Mouse (Mus musculus) embryo, embryonic 9.5 days (tissue): ENCODE data around the gene Arhgef19.

Source experiments
- DNase-seq: peaks from one replicate; pipeline ENCODE4 v3.0.0-alpha.2; 2017; ENCODE audit errors: extremely low spot score

The Arhgef19 gene

DNA sequence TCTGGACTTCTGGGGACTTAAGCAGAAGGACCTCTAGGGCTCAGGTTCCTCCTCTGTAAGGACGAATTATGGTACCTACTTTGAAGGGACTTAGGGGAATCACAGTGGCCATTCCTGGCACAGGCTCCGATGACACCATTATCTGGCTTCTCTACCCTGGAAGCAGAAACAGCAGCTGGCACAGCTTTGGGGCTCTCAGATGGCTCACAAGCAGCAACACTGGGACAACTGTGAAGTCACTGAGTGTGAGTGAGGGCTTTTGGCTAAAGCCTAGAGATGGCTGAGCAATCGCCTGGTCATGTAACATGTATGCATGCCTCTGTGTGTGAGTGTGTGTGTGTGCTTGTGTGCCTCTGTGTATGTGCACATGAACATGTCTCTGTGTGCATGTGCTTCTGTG is 2.4 kb upstream of the Arhgef19 start:
- DNase-seq: no peak

DNA sequence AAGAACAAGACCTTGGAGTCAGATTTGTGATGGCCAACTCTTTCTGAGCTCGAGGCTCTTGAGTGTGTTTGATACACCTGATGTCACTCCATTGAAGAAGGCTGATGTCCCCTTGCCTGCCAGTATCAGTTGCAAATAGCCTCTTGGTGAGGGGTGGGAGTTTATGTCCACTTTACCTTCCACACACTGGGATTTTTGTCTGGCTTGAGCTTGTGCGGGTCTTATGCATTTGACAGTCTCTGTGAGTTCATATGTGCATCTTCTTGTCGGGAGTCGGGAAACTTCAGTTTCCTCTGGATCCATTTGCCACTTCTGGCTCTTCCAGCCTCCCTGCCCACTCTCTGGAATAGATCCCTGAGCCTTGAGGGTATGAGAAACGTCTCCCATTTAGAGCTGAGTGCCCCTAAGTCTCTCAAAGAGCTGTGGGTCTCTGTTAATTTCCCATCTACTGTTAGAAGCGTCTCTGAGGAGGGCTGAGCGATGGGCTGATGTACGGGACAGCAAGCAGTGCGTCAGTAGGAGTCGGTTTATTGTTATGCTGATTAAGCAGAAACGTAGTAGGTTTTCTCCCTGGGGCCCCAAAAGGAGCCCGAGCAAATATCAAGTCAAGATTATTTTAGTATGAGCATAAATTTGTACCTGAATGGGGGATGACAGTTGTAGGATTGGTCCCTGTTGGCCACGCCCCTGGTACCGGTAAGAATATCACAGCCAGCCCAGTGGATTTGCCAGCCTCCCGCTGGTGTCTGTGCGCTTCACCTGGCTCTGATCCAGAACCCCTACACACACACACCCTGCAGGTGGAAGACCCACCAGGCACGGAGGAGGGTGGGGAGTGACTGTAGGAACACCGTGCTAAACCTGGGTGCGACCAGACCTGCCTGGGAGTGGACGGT is 559 bp upstream of the Arhgef19 start:
- no peak for DNase-seq

- peak; percentile 61 for DNase-seq
These were observed 1.3 kb downstream of the Arhgef19 start for GRCm38 (mm10) chr4:141240617-141241016.

- no peak for DNase-seq
These were observed 2.6 kb downstream of the Arhgef19 start for GRCm38 (mm10) chr4:141241861-141242260.

GRCm38 (mm10) chr4:141242651-141243241 is 3.4 kb downstream of the Arhgef19 start:
- DNase-seq: peak; percentile 39

GRCm38 (mm10) chr4:141243636-141244035 is 4.3 kb downstream of the Arhgef19 start:
- no peak for DNase-seq

DNA sequence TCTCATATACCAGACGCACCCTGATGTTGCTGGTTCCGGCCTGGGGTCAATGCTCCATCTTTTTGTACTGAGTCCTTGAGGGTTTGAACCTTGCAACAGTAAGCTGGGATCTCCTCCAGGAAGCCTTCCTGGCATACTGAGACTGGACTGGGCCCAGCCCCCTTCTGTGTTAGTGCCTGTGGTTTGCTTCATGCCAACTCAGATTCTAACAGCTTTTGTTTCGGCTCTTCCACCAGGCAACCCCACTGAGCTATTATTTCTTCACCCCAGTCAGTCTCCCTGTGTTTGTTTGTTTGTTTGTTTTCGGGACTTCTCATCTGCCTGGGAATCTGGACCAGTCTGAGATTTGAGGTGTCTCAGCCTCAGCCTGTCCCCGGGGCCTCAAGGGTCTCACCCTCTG is 5.1 kb downstream of the Arhgef19 start:
- DNase-seq: no peak

GRCm38 (mm10) chr4:141244931-141245425 is 5.7 kb downstream of the Arhgef19 start:
- no peak for DNase-seq

DNA sequence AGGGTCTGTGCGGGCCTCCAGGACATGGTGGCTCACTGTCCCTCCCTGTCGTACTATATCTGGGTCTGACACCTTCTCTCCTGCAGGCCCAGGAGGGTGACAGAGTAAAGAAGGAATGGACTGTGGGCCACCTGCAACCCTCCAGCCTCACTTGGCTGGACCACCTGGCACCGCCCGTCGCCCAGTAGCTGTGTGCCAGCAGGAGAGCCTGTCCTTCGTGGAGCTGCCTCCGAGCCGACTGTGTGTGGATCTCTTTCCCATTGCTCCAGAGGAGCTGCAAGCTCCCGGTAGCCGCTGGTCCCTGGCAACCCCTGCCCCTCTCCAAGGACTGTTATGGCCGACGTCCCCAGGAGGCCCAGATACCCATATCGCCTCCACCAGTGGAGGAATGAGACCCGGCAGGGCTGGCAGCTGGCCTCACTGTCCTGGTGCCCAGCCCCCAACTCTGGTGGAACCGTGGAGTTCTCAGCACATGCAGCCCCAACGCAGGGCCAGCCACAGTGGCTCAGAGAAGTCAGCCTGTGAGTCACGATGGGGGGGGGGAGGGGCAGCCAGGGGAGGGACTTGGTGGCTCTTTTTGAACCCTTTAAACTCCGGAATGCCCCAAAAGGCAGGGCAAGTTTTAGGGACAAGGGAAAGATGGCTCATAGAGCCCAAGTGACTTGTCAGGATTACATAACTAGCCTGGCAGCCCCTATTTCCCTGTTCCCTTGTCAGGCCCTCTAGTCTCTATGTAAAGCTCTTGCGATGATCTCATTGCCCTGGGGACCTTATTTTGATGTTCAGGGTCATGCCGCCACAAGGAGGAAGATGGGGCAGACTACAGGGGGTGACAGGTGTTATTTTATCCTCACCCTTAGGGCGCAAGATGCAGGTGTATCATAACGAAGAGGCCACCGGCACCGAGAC is 7.0 kb downstream of the Arhgef19 start:
- DNase-seq: no peak

DNA sequence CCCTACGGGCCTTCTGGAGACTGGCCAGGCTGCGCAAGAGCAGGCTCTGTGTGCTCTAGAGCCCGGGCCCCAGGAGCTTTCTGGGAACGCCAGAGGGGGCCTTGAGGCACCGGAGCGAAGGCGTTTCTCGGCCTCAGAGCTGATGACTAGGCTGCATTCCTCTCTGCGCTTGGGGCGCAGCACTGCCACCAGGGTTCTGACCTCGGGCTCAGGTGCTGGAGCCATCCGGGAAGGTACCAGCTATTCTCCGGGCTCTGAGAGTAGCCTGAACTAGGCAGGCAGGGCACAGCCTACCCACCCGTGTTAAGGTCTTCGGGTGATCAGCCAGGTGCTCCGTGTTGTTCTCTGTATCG is 7.7 kb downstream of the Arhgef19 start:
- DNase-seq: no peak

- peak; percentile 32 for DNase-seq
These were observed 8.7 kb downstream of the Arhgef19 start for GRCm38 (mm10) chr4:141247776-141248613.

DNA sequence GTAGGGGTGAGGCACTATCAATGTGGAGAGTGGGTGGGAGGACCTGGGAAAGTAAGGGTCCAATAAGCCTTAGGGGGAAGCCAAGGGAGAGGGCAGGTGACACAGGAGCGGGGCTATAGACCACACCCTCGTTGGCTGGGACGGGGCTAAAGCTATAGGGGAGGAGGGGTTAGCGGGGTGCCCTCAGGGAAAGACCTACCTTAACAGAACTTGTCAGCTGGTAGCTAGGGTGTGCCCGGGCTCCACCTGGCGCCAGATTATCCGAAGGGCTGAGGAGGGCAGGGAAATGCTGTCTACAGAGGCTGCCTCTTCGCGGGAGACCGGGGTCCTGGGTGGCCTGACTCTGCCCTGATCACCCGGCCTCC is 9.3 kb downstream of the Arhgef19 start:
- no peak for DNase-seq

- no peak for DNase-seq
These were observed 10.1 kb downstream of the Arhgef19 start for GRCm38 (mm10) chr4:141249383-141249782.

- no peak for DNase-seq
These were observed 11.8 kb downstream of the Arhgef19 start for GRCm38 (mm10) chr4:141251071-141251470.

- no peak for DNase-seq
These were observed 13.3 kb downstream of the Arhgef19 start for GRCm38 (mm10) chr4:141252641-141253040.

DNA sequence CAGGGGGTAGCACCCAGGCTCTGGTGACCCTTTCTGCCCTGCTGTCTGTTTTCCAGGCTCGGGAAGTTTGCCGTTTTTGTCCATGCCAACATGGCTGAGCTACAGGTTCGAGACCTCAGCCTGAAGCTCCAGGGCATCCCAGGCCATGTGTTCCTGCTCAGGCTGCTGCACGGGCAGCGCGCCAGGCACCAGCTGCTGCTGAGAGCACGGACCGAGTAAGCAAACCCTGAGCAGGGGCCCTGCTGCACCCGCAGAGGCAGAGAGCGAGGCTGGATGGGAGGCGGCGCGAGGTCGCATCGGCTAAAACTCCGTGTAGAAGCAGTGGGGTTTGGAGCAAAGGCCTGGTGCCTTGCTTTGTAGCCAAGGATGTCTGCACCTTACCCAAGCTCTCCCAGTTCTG is 14.9 kb downstream of the Arhgef19 start:
- no peak for DNase-seq

DNA sequence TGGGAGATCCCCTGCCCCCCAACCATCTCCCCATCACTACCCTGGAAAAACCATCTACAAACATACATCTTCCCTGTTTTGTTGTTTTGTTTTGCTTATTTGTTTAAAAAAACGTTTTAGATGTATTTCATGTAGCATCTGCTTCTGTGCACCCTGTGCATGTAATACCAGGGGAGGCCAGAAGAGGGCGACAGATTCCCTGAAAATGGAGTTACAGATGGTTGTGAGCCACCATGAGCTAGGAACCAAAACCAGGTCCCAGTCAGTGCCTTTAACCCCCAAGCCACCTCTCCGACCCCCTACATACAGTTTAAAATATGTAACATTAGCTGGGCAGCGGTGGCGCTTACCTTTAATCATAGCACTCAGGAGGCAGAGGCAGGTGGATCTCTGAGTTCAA is 18.1 kb downstream of the Arhgef19 start:
- no peak for DNase-seq

- no peak for DNase-seq
These were observed 20.1 kb downstream of the Arhgef19 start for GRCm38 (mm10) chr4:141259413-141259812.

DNA sequence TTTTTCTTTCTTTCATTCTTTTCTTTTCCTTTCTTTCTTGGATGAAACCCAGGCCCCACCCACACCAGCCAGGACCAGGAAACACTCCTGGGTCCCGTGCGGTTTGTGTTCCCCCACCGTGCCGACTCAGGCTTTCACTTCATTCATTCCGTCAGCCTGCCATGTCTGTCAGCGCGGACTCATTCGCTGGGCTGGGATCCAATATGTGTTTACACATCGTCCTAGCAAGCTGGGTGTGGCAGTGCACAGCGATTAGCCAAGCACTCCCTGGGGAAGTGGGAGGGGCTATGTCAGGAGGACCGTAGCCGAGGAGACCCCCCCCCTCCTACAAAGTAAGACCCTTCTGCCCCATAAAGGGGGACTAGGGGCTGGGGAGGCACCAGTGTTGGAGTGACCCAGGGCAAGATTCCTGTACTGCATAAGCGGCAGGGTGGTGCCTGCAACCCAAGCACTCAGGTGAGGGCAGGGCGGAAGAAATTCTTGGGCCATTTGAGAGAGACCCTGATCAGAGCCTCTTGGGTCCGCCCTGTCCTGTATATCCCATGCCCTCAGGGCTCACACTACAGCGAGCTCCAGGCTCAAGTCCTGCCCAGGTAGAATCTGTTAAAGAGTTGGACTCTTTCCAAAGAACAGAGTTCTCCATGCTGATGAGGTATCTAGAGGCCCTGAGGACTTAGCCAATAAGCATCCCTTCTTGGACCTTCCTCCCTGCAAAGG is 20.9 kb downstream of the Arhgef19 start:
- no peak for DNase-seq

GRCm38 (mm10) chr4:141262906-141263637 is 23.8 kb downstream of the Arhgef19 start:
- no peak for DNase-seq
